Mouse (Mus musculus) inflammation-experienced regulatory T-cells, adult 6 months (primary cell): ENCODE measurements around the gene Mgat2. TPM values are rescaled to one million over a fixed set of nuclear protein-coding genes. Genes with fewer than 3 reads are reported as not detected.

Source experiments
- ATAC-seq: one replicate; pipeline ENCODE4 v1.8.0; 2017
- polyA plus RNA-seq, 3 experiments: library from polyadenylated mRNA; unstranded; fragments of 100-300 nt; shearing (Covaris generic); gene quantifications; one replicate each; pipeline ENCODE4 v1.2.1; 2017

Mgat2 gene
- polyA plus RNA-seq, 3 experiments from 2014 or later = 17.8 to 27.9 (median 21.1) TPM

DNA sequence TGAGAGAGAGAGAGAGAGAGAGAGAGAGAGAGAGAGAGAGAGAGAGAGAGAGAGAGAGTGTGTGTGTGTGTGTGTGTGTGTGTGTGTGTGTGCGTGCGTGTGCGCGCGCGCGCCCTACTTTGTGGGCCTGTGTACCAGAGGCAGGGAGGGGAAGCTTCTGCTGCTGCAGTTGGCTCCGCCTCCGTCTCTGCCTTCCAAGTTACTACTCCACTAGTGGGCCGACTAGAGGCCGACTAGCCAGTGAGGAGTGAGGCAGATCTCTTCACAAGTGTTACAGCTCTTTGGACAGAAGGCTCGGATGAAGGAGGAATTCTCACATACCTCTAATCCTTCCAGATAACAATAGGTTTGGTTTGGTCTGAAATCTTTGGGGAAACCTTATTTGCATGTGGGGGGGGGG lies 4.6 kb upstream of the Mgat2 start:
- ATAC-seq = no peak

DNA sequence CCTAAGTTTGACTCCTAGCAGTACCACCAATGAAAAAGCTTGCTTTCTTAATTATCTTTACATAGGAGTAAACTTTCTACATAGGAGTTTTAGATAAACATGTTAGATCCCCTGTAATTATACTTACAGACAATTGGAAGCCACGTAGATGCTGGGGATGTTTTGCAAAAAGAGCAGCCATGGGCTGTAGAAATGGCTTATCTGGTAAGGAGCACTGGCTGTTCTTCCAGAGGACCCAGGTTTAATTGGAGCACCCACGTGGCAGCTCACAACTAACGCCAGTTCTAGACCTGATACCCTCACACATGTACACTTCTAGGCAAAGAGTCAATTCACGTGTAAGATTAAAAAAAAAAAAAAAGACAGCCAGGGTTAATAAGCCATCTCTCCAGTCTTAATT lies 2.2 kb upstream of the Mgat2 start:
- ATAC-seq = no peak

DNA sequence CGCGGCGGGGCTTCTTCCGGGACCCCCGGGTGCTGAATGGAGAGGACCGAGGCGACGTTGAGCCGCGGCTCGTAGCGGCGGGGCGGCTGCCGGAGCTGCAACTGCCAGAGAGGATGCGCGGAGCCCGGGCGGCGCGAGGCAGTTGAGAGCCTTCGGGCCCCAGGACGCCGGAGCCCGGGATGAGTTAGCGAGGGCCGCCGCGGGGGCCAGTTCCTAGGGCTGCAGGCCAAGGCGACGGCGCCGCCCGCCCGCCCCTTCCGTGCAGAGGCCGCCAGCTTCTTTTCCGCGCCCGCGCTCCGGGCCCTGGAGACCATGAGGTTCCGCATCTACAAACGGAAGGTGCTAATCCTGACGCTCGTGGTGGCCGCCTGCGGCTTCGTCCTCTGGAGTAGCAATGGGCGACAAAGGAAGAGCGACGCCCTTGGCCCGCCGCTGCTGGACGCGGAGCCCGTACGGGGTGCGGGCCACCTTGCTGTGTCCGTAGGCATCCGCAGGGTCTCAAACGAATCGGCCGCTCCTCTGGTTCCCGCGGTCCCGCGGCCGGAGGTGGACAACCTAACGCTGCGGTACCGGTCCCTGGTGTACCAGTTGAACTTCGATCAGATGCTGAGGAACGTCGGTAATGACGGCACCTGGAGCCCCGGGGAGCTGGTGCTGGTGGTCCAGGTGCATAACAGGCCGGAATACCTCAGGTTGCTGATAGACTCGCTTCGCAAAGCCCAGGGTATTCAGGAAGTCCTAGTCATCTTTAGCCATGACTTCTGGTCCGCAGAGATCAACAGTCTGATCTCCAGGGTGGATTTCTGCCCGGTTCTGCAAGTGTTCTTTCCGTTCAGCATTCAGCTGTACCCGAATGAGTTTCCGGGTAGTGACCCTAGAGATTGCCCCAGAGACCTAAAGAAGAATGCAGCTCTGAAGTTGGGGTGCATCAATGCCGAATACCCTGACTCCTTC lies 662 bp downstream of the Mgat2 start:
- ATAC-seq = peak; percentile 32

DNA sequence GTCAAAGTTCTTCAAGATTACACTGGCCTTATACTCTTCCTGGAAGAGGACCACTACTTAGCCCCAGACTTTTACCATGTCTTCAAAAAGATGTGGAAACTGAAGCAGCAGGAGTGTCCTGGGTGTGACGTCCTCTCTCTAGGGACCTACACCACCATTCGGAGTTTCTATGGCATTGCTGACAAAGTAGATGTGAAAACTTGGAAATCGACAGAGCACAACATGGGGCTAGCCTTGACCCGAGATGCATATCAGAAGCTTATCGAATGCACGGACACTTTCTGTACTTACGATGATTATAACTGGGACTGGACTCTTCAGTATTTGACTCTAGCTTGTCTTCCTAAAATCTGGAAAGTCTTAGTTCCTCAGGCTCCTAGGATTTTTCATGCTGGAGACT lies 1.4 kb downstream of the Mgat2 start:
- ATAC-seq = no peak

DNA sequence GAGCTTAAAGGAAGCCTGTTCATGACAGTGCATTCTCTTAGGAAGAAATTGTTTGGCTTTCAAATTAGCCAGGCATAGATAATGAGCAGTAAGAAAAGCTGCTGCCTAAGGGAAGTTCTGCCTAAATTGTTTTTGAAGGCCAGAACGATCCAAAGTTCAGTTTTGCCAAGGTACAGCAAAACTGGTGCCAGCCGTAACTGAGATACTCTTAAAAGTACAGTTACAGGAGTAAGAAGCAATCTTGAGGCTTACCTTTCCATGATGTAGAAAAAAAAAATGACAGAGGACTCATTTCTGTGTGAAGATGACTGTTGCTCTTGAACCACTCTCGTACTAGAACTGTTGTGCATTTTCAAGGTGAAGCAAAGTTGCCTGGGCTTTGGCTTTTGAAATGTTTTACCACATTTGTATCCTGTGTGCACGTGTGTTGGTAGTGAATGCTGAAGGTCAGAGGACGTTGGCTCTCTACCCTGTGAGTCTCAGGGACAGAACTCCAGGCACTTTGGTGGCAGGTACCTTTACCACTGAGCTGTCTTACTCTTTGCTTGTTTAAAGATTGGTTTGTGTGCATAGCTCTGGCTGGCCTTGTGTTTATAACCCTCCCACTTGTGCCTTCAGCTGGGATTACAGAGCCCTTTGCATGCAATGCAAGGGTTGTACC lies 3.0 kb downstream of the Mgat2 start:
- no peak for ATAC-seq

DNA sequence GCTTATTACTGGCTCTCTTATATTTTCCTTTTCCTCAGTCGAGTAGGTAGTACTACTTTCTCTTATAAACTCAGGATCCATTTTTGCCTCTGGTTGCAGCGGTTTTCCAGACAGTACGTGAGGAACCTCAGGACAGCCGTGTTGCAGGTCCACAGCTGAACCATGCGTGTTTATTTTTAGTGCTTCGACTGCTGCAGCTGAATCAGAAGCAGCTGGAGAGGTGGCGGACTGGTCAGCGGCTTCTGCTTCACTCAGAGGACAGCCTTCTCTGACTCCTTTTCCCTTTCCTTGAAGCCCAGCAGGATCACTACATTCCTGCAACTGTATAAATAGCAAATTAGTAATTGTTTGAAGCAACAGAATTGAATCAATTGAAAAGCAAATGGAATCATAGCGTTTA lies 6.1 kb downstream of the Mgat2 start:
- ATAC-seq = no peak

DNA sequence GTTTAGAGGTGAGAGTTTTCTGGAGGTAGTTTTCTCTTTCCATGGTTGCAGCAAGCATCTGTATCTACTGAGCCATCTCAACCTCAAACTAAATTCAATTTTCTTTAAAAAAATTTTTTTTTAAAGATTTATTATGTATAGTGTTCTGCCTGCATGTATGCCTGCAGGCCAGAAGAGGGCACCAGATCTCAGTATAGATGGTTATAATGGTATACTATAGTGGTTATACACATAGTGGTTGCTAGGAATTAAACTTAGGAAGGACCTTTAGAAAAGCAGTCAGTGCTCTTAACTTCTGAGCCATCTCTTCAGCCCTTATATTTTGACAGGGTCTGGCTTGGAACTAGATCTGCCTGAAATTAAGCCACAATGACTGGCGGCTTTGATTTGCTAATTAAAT lies 6.6 kb downstream of the Mgat2 start:
- peak; percentile 58 for ATAC-seq

DNA sequence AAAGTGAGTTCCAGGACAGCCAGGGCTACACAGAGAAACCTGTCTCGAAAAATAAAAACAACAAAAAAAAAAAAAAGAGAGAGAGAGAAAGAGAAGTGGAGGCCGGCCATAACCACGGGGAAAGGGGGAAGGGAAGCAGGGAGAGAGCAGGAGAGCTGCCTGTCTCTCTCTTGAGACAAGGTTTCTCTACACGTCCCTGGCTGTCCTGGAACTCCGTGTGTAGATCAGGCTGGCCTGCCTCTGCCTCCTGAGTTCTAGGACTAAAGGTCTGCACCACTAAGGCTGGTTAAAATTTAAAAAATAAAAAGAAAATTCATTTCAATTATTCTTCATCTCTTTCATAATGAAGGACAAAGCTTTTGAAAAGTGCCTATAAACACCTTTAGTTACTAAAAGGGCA lies 7.4 kb downstream of the Mgat2 start:
- ATAC-seq = no peak

DNA sequence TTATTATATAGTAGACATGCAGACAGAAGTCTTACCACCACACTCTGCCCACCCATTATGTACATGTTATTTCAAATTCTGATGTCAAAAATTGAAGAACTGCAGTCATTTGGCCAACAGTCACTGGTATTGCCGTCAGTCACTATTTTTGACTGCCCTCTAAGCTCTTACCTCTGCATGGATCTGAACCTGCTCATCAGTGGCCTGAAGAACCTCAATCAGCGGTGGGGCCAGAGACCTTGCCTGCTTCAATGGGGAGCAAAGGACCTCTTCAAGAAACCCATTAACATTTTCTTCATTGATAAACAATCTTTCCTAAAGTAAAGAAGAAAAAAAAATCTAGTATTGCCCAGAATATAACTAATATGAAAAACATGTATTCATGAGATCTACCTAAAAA lies 8.7 kb downstream of the Mgat2 start:
- no peak for ATAC-seq

DNA sequence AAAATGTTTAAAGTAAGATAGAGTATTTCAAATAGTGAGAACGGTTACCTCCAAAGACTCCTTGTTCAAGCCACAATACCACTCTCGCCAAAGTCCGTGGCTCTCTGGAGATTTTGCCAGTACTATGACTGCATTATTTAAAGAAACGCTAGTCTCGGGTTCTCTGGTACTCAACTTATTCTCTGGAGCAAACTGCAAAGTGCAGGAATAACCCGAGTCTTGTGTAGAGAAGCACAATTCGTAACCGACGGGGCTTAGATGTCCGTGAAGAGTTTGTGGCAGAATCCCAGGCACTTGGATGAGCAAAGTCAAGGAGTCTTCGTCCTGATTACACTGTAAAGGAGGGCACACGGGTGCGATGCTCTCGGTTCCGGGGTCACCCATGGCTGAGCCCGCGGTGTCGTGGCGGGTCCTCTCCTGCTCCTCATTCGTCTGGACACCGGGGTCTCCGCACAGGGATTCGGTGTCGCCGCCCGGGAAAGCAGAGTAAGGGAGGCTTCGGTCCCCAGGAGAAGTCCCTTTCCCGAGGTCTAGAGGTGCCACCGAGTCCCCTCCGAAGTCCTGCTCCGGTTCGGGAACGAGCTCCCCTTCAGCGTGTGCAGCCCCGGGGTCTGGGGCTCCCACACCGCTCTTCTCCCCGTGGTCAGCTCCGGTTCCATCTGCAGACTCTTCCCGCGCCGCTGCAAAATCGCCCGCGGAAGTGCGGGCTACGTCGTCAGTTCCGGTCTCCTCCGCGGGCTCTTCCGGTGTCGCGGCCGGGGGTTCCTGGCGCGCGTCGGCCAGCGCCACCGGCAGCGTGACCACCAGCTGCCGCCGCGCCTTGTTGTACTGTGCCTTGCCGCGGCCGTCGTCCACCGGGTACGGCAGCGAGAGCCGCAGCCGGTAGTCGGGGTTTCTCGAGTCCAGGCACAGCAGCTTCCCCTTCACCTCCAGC lies 12.8 kb downstream of the Mgat2 start, which contains the start of gene Gm49383:
Gene Gm49383 (minus strand): TSS at position 661 of the 934 bp plus-strand sequence.
- peak; percentile 70 for ATAC-seq

DNA sequence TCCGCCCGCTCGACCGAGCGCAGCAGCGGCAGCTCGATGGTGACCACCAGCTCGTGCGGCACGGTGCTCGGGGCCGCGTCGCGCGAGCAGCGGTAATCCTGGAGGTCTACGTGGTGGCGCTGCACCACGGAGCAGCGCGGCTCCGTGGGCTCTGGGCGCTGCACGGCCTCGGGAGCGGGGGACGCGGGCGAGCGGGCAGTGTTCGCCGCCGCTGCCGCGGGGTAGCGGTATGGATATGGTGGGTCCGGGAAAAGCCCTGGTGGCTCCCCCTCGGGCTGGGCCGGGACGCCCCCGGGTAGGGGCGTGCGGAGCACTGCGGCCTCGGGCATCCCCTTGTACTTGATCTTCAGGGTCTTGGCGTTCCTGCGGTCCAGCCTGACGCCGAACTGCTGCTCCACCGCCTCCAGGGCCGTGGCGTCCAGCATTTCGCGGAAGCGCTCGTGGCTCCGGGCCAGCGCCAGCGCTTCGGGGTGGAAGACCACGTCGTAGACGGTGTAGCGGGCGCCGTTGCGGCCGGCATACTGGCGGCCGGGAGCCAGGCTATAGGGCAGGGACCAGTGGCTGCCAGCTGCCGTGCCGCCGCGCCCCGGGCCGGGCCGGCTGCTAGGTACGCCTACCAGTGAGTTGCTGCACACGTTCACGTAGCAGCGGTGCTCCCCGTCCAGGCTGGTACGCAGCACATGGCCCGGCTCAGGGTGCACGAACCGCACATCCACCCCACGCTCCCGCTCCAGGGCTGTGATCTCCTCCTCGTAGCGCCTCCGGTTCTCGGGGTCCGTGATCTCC lies 13.6 kb downstream of the Mgat2 start:
- peak; percentile 69 for ATAC-seq

DNA sequence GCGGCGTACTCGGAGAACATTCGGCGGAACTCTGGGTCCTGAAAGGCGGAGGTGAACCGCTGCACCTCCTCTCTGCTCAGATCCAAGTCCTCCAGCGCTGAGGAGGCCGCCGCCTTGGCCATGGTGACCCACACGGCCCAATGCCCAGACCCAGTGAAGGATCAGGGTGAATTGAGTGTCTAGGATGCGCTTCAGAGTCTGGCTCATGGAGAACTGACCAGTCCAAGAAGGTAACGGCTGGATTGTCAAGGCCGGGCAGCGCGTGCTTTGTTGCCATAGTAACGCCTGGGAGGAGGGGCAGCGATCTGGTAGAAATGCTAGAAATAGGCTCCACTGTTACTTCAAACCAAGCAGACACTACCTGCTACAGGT lies 14.2 kb downstream of the Mgat2 start, which contains the start of gene Dnaaf2:
Gene Dnaaf2 (minus strand): TSS at position 266 of the 372 bp plus-strand sequence.
- peak; percentile 4 for ATAC-seq

DNA sequence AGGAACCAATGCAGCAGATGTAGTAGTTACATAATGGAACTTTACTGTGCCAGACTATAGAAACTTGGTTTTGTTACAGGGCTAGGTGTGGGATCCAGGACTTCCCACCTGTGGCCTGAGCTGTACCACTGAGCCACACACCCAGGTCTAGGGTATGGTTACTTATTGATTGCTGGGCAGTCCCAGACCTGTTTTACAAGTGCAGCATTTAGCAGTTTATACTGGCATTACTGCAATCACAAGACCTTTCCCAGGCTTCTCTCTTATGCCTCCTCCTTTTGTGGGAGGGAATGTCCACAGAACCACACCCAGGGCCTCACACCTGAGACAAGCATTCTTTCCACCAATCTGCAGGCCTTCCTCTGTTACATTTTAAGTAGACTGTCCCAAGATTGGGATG lies 15.0 kb downstream of the Mgat2 start:
- ATAC-seq = no peak

DNA sequence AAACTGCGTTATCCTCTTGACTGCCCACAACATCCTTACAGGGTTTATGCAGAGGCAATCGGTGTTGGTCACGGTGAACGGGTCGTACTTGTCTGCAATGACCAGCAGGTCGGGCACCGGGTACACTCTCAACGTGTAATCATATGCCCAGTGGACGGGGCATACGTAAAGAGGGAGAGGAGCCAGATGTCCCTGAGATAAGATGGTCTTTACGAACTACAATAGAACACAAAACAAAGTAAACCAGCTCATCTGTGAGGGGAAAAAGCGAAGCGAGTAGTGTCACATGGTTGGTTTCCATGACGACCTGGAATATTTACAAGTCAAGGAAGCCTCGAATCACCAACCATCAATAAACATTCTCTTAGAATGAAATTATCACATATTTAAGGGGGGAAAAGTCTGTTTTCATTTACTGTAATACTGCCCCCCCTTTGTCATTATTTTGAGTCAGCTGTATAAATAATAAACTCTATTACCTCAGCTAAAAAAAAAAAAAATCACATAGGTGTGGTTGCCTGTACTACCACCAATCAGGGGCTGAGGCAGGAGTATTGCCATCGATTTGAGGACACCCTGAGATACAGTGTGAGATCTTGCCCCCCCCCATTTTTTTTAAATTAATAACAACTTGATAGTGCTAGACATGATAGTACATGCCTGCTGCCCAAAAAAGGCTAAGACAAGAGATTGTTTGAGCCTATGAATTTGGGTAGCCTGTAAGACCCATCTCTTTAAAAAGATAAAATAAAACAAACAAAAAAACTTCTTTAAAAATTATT lies 20.3 kb downstream of the Mgat2 start, which contains the start of gene Gm49384:
Gene Gm49384 (minus strand): TSS at position 216 of the 782 bp plus-strand sequence.
- no peak for ATAC-seq

DNA sequence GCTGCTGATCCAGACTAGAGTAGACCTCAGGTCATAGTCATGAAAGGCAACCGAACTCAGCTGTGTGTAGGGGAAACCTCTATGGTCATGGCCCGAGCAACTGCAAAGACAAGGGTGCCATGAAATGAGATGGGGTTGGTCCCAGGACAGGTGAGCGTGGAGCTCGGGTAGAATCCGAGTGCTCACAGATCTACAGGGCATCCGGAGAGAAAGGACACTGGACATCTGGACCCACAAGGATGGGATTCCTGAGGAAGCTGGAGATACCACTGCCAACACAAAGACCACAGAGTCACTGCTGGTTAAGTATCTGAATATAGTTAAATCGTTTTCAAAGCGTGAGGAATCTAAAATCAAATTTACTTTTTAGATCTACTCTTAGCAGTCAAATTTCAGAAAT lies 23.4 kb downstream of the Mgat2 start:
- ATAC-seq = no peak

DNA sequence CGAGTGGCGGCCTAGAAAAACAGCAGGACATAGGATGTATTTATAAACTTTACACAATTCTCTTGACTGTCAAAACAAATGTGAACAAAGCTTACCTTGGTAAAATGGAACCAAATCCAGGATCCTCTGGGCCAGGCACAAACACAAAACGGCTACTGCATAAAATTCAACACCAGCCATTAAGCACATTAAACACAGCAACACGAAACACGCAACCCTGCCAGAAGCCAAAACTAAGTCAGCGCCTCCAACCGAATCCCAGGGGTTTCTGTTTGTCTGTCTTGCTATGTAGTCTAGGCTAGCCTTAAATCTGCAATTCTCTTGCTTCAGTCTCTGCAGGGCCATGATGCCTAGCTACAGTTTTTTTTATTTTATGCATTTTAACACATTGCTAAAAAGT lies 24.0 kb downstream of the Mgat2 start:
- ATAC-seq = no peak

DNA sequence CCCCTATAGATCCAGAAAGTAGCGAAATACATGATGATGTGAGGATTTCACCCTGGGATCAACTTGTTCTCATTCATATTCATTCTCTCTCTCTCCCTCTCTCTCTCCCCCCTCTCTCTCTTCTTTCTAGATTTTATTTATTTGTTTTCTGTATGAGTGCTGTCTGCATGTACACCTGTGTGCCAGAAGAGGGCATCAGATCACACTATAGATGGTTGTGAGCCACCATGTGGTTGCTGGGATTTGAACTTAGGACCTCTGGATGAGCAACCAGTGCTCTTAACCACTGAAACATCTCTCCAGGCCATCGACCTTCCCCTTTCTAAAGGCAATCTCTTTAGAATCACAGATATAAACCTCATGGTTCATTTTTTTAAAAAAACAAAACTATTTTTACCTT lies 24.6 kb downstream of the Mgat2 start:
- no peak for ATAC-seq

DNA sequence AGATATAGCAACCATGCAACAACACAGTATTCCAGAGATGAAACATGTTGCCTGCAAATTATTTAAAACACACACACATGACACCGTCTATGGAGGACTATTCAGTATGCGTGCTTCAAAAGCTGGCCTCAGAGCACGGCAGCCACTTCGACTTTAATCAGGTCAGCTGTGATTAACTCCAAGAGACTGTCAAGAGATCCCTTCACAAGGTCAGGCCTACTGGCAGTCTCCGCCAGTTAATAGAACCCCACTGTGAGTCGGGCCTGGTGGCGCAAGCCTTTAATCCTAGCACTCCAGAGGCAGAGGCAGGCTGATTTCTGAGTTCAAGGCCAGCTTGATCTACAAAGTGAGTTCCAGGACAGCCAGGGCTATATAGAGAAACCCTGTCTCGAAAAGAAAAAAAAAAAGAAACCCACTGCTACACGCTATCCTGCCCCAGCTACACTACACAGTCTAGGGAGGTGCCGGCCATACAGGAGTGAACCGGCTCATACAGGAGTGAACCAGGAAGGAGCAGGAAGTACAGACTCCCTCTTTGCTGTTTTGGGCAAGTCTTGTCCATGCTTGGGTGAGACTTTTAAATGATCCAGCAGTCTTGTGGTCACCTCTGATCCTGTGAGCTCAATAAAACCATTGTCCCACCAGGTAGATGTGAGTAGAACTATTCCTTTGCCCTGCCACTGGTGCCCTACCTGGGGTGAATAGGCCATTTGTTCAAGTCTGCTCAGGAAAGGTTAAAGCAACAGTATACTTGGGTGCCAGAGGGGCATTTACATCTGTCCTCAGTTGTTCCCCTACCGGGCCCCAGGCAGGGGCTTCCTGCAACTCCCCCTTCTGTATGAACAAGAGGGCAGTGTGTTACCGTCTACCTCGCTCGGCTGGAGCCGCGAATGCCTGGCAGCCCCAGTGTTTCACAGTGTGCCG lies 26.4 kb downstream of the Mgat2 start:
- ATAC-seq = no peak

DNA sequence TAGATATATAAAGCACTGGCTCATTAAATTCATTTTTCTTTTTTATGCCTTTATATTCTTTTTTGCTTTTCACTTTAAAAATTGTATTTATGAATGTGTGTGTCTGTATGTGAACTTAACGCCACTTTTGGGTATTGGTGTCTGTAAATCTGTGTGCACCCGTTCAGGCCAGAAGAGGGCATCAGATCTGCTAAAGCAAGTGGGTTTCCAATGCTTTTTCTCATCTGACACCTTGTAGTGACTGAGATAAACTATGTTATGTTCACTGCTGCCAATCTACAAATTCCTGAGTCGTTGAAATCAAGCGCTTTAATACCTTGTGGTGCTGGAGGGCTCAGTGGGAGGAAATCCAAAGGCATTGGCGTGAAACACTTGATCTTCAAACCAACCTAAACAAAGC lies 27.1 kb downstream of the Mgat2 start:
- ATAC-seq = no peak
